Mouse (Mus musculus) hindbrain, embryonic 12.5 days (tissue): ENCODE results near the gene Olfr1392. TPM values are rescaled to one million over a fixed set of nuclear protein-coding genes. Genes with fewer than 3 reads are reported as not detected.

Source experiments
- ATAC-seq: fragments of 200-750 bp; cut with Nextera tagmentation; 2 replicates; pipeline ENCODE4 v1.8.0; 2017; ENCODE audit warnings: moderate TSS enrichment; ENCODE audit not compliant: low FRiP score
- H3K27ac ChIP-seq: fragments of 300-500 bp; sonication (generic); 2 replicates; pipeline ENCODE4 v1.5.1; 2016; ENCODE audit warnings: mild to moderate bottlenecking
- H3K27me3 ChIP-seq: fragments of 300-500 bp; sonication (generic); 2 replicates; pipeline ENCODE4 v1.6.1; 2016; ENCODE audit warnings: mild to moderate bottlenecking
- H3K36me3 ChIP-seq: fragments of 300-500 bp; sonication (generic); 2 replicates; pipeline ENCODE4 v1.6.1; 2016; ENCODE audit warnings: mild to moderate bottlenecking
- H3K4me1 ChIP-seq: fragments of 300-500 bp; sonication (generic); 2 replicates; pipeline ENCODE4 v1.6.1; 2016
- H3K4me2 ChIP-seq: fragments of 300-500 bp; sonication (generic); replicated peaks from 2 replicates; pipeline ENCODE4 v1.6.1; 2016; ENCODE audit warnings: mild to moderate bottlenecking
- H3K4me3 ChIP-seq: fragments of 300-500 bp; sonication (generic); 2 replicates; pipeline ENCODE4 v1.5.1; 2016; ENCODE audit warnings: mild to moderate bottlenecking
- H3K9ac ChIP-seq: fragments of 300-500 bp; sonication (generic); 2 replicates; pipeline ENCODE4 v1.6.1; 2016; ENCODE audit warnings: mild to moderate bottlenecking, moderate library complexity
- H3K9me3 ChIP-seq: fragments of 300-500 bp; sonication (generic); replicated peaks from 2 replicates; pipeline ENCODE4 v1.6.1; 2016; ENCODE audit warnings: mild to moderate bottlenecking
- WGBS: fragments of 180-500 bp; shearing (Covaris S2); methylation state at CpG from one replicate; pipeline ENCODE4 v1.1.7; 2016; 5-methylcytosine and 5-hydroxymethylcytosine counted together
- polyA plus RNA-seq: library from polyadenylated mRNA; unstranded; fragments of >200 nt; fragmentation: Nextera tagmentation; extraction: Ambion mirVana; gene quantifications from 2 replicates; pipeline ENCODE4 v1.2.1, GENCODE M21; 2016

Olfr1392 gene
- polyA plus RNA-seq, 1 experiment from 2014 or later = not detected

DNA sequence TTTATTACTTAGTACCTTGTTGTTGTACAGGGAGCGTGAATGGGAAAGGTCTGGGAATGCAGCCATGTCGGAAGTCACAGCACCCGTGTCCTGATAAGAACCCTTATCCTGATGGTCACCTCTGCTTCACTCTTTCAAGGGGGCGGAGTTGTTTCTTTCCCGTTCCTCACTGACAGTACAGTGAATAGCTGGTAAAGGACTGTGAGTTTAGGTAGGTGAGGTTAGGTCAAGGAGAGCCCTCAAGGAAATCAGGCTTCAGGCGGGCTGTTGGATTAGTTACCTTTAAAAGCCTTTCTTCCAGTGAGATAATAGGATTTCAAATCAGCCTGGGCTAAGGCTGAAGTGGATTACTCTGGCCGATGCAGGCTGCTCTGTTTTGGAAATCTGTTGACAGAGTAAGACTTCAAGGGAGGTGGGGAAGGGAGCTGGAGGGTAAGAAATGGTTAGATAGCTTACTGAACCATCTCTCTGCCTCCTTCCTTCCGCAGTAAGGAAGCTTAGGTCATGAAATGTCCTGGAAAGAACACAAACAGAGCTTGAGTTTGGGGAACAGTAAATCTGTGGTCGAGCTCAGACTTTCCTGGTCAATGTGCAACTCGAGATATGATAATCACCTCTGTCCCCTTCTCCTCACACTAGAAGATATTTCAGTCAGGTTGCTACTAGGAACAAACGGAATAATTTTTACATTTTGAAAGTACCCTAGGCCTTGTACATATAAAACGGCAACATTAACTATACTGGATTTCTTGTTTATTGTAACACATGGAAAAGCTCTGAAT, 39.3 kb upstream of the Olfr1392 start:
- Histone ChIP-seq H3K9me3 (no peaks in the 10 kb centered on the region), H3K4me1 (peaks cover 35% of the 10 kb centered on the region), H3K36me3 (no peaks in the 10 kb centered on the region), H3K9ac (no peak overlapping the region), H3K27ac (no peak overlapping the region), H3K4me3 (no peak overlapping the region), H3K27me3 (no peaks in the 10 kb centered on the region), H3K4me2 (peak overlapping the region; percentile 65)
- no peak for ATAC-seq
- 39% methylated on average over 12 of the region's 12 CpGs for WGBS

DNA sequence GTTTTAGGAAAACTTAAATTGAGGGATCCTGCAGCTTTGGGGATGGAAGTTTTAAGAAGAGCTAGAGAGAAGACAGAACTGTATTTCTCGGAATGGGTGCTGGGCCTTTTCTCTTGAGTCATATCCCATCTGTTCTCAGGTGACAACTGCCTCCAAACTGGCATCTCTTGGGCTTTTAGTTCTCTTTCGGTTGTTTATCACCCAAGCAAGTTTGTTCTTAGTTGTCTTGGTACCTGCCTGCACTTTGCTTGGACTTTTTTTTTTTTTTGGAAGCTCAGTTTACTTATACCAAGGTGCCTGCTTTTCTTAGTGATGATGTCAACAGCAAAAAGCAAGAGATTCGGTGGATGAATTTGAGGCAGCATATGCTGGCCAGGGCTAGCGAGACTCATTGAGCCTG, 38.6 kb upstream of the Olfr1392 start:
- no peaks in the 10 kb centered on the region for H3K36me3 ChIP-seq
- no peak for ATAC-seq
- H3K4me2 ChIP-seq = no peak overlapping the region
- no peak overlapping the region for H3K4me3 ChIP-seq
- peaks cover 42% of the 10 kb centered on the region for H3K4me1 ChIP-seq
- 87% methylated on average over 4 of the region's 4 CpGs for WGBS
- no peak overlapping the region for H3K9ac ChIP-seq
- H3K27ac ChIP-seq = no peak overlapping the region
- H3K9me3 ChIP-seq = no peaks in the 10 kb centered on the region
- H3K27me3 ChIP-seq = no peaks in the 10 kb centered on the region

- Histone ChIP-seq H3K4me3 (no peak overlapping the region), H3K27ac (peak overlapping the region; percentile 7; the same call in 1 of the 2 replicates), H3K4me2 (no peak overlapping the region), H3K27me3 (no peaks in the 10 kb centered on the region), H3K4me1 (peaks cover 43% of the 10 kb centered on the region), H3K36me3 (0 out of 2 replicates have a peak, but pooled peaks cover 4% of the 10 kb centered on the region), H3K9me3 (no peaks in the 10 kb centered on the region), H3K9ac (0 out of 2 replicates have a peak overlapping the region, but pooled peaks have one; percentile 19)
- 66% methylated on average over 2 of the region's 2 CpGs for WGBS
- no peak for ATAC-seq
Measured at GRCm38 (mm10) chr11:49247255-49247654, 37.8 kb upstream of the Olfr1392 start.

DNA sequence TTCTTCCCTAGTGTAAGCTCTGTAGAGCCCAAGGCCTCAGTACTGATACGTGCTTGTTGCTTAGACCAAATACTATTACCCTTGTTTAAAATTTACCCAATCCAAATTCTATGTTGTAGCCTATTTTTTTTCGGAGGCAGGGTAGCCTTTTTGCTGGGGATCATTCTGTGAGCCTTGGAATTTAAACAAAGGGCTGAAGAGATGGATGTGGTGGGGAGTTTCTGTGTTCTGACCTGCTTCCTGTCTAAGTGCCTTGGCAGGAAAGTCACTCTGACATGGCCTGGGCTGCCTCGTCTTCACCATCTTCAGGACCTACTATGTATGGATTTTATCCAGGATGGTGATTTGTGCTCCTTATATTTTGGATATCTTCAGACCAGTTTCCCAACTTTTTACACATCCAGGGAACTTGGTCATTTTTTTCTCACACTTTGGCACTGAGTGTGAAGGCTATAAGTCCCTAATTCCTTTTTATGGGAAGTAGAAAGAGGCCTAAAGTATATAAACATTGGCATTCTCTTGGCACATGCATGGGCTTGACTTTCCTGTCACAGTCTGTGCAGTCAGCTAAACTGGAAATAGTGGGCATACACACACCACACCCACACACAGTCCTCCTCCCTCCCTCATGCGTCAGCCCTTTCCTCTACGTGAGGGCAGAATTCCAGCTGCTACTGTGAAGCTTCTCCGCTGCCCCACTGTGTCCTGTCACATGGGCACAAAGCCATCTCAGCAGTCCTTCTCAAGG, 36.7 kb upstream of the Olfr1392 start:
- Histone ChIP-seq H3K9me3 (no peaks in the 10 kb centered on the region), H3K4me3 (no peak overlapping the region), H3K4me1 (peaks cover 38% of the 10 kb centered on the region), H3K27me3 (no peaks in the 10 kb centered on the region), H3K9ac (no peak overlapping the region), H3K27ac (no peak overlapping the region), H3K36me3 (0 out of 2 replicates have a peak, but pooled peaks cover 7% of the 10 kb centered on the region), H3K4me2 (no peak overlapping the region)
- ATAC-seq = no peak
- WGBS = 52% methylated on average over 6 of the region's 6 CpGs

- 65% methylated on average over 6 of the region's 6 CpGs for WGBS
- Histone ChIP-seq H3K27ac (no peak overlapping the region), H3K27me3 (no peaks in the 10 kb centered on the region), H3K36me3 (0 out of 2 replicates have a peak, but pooled peaks cover 7% of the 10 kb centered on the region), H3K9me3 (no peaks in the 10 kb centered on the region), H3K4me3 (no peak overlapping the region), H3K4me1 (peaks cover 38% of the 10 kb centered on the region), H3K4me2 (no peak overlapping the region), H3K9ac (no peak overlapping the region)
- ATAC-seq = no peak
Measured at GRCm38 (mm10) chr11:49248974-49249700, 35.9 kb upstream of the Olfr1392 start.

- peak overlapping the region; percentile 67 for H3K27ac ChIP-seq
- peaks cover 11% of the 10 kb centered on the region for H3K36me3 ChIP-seq
- peak overlapping the region; percentile 75 for H3K4me2 ChIP-seq
- no peaks in the 10 kb centered on the region for H3K9me3 ChIP-seq
- 31% methylated on average over 10 of the region's 10 CpGs for WGBS
- H3K27me3 ChIP-seq = no peaks in the 10 kb centered on the region
- H3K9ac ChIP-seq = peak overlapping the region; percentile 81
- H3K4me1 ChIP-seq = peaks cover 32% of the 10 kb centered on the region
- H3K4me3 ChIP-seq = peak overlapping the region; percentile 52
- ATAC-seq = no peak; the same call in 1 of the 2 replicates
Measured at GRCm38 (mm10) chr11:49249811-49250421, 35.2 kb upstream of the Olfr1392 start.

DNA sequence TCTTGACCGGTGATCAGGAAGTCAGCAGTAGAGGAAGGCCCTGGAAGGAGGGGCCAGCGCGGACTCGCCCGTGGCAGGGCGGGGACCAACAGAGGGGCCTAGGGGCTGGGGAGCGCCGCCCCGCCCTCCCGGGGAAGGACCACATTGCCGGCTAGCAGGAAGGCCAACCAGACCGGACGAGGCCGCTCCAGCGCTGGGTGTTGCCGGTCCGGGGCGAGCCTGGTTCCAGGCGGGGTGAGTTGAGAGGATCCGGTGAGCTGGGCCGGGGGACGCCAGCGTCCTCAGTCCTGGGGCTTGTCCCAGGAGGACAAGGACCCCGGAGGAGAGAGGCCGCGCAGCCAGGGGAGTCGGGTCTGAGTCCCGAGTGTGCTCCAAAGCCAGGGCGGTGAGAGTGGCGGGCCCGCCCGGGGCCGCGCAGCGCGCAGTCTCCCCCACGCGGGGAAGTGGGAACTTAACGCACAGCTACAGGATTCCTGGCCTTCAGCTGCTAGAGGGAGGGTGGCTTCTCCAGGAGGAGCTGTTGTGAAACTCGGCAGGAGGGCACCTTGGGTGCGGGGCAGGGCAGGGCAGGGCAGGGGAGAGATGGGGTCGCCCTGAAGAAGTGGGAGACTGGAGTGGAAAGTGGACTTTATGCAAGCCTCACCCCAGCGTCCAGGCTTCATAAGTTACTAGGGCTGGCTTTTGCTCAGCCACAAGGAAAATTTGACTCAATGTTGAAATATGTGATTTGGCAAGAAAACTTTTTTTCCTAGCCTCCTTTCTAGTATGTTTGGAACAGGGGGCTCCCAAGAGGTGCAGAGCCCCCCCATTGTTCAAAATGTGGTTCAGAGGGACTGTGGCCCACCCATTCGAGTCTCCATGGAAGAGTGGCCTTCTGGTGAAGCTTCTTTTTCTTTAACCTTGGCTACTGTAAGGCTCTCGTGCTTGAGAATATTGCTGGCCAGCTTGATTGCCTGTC, 34.4 kb upstream of the Olfr1392 start:
- no peaks in the 10 kb centered on the region for H3K27me3 ChIP-seq
- H3K4me2 ChIP-seq = peak overlapping the region; percentile 75
- 3% methylated on average over 44 of the region's 45 CpGs for WGBS
- H3K4me1 ChIP-seq = peaks cover 25% of the 10 kb centered on the region
- peak overlapping the region; percentile 52 for H3K4me3 ChIP-seq
- no peaks in the 10 kb centered on the region for H3K9me3 ChIP-seq
- peak; percentile 93 for ATAC-seq
- peak overlapping the region; percentile 67 for H3K27ac ChIP-seq
- peaks cover 16% of the 10 kb centered on the region for H3K36me3 ChIP-seq
- peak overlapping the region; percentile 81 for H3K9ac ChIP-seq

GRCm38 (mm10) chr11:49251380-49251761, 33.7 kb upstream of the Olfr1392 start:
- WGBS = 71% methylated on average over 7 of the region's 7 CpGs
- Histone ChIP-seq H3K36me3 (peaks cover 16% of the 10 kb centered on the region), H3K27me3 (no peaks in the 10 kb centered on the region), H3K9me3 (no peaks in the 10 kb centered on the region), H3K4me1 (peaks cover 23% of the 10 kb centered on the region), H3K9ac (peak overlapping the region; percentile 81; the same call in 1 of the 2 replicates), H3K4me3 (peak overlapping the region; percentile 52), H3K4me2 (peak overlapping the region; percentile 75), H3K27ac (no peak overlapping the region)
- no peak for ATAC-seq

- Histone ChIP-seq H3K4me2 (0 out of 2 replicates have a peak overlapping the region, but pooled peaks have one; percentile 75), H3K4me1 (peaks cover 21% of the 10 kb centered on the region)
Measured at GRCm38 (mm10) chr11:49252048-49252447, 33.0 kb upstream of the Olfr1392 start.

GRCm38 (mm10) chr11:49253035-49253434, 32.0 kb upstream of the Olfr1392 start:
- H3K27me3 ChIP-seq = no peaks in the 10 kb centered on the region
- no peak overlapping the region for H3K9ac ChIP-seq
- ATAC-seq = no peak
- 90% methylated on average over 6 of the region's 6 CpGs for WGBS
- H3K4me3 ChIP-seq = no peak overlapping the region
- peaks cover 21% of the 10 kb centered on the region for H3K4me1 ChIP-seq
- H3K4me2 ChIP-seq = no peak overlapping the region
- H3K9me3 ChIP-seq = no peaks in the 10 kb centered on the region
- H3K36me3 ChIP-seq = peaks cover 16% of the 10 kb centered on the region
- H3K27ac ChIP-seq = no peak overlapping the region

More at GRCm38 (mm10) chr11:49252048-49252447, 33.0 kb upstream of the Olfr1392 start:
- Histone ChIP-seq H3K9ac (no peak overlapping the region), H3K27me3 (no peaks in the 10 kb centered on the region), H3K27ac (no peak overlapping the region), H3K36me3 (peaks cover 16% of the 10 kb centered on the region), H3K4me3 (no peak overlapping the region), H3K9me3 (no peaks in the 10 kb centered on the region)
- no peak for ATAC-seq
- 95% methylated on average over 5 of the region's 5 CpGs for WGBS

DNA sequence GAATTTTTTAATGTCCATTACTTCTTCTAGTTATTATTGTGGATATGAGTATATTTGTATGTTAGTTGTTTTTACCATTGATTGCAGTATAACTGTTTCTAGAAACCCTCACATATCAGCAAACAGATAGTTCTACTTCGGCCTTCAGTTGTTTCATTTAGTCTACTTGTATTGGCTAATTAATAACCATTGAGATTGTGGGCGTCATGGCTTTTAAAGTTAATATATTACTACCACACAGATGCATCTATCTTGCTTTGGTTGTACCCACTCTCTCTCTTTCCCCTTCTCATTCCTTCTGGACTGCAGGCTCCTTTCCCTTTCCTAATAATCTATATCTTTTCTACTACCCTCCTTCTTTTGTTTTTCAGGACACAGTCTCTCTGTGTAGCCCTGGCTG, 25.8 kb upstream of the Olfr1392 start:
- no peaks in the 10 kb centered on the region for H3K9me3 ChIP-seq
- ATAC-seq = no peak
- no peaks in the 10 kb centered on the region for H3K4me1 ChIP-seq

More for the DNA sequence above, 25.8 kb upstream of the Olfr1392 start:
- Histone ChIP-seq H3K27me3 (no peaks in the 10 kb centered on the region), H3K27ac (no peak overlapping the region), H3K4me2 (no peak overlapping the region), H3K36me3 (peaks cover 36% of the 10 kb centered on the region), H3K9ac (no peak overlapping the region), H3K4me3 (no peak overlapping the region)
- 87% methylated on average over 2 of the region's 2 CpGs for WGBS
